In the genomic region with DNA sequence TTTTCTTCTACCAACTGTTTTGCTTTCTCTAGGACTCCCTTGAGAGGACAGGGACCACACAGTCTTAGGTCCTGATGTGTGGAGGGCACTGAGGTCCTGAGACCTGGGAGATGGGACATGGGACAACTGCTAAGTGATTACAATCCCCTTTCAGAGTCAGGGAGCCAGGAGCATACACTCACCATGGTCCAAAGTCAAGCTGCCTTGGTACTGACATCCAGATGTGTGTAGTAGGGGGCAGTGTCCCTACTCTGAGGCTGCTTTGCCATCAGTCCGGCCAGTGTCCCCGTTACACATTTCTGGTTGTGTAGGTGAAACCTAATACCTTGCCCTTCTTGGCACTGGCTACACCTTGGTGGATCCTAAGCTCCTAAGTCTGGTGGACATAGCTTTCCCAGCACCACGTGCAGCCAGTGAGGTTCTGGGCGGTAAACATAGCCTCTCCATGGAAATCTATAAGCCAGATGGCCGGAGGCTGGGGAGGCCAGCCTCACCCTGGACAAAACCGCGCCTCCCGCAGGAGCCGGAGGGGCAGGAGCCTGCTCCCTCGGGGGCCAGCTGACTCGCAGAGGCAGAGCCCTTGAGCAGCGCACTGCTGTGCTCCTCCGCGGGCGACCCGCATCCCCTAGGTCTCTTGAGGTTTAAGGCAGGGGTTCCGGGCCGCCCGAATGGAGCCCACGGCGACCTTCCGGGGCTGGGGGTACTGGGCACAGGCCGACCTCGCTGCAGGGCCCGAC, we compare ENCODE assay signal across 8 mouse cellular contexts. TPM values are rescaled to one million over a fixed set of nuclear protein-coding genes. Genes with fewer than 3 reads are reported as not detected.
DNase-seq lines count a peak whose midpoint lies in the region; ATAC-seq and TF ChIP-seq lines count a peak whose summit lies in the region.

No protein-coding gene starts in this region.

- H3K27me3 ChIP-seq in kidney, embryonic 15.5 days, result no peaks in the 10 kb centered on the region
- H3K27me3 ChIP-seq in heart, embryonic 11.5 days (ENCODE audit: control insufficient read depth, insufficient read depth, low read length), result no peaks in the 10 kb centered on the region
- no peaks in the 10 kb centered on the region for H3K27me3 ChIP-seq in limb, embryonic 11.5 days (ENCODE audit: control insufficient read depth, insufficient read depth, low read length)
- H3K27me3 ChIP-seq in midbrain, embryonic 15.5 days (replicated peaks), result no peaks in the 10 kb centered on the region

- peaks cover 28% of the 10 kb centered on the region for H3K4me1 ChIP-seq in kidney, embryonic 15.5 days
- H3K4me1 ChIP-seq in ES-E14 (ENCODE audit: control insufficient read depth in 2 of 2, insufficient read depth in 2 of 2, low read length in 2 of 2, poor library complexity in 1 of 2), result peaks cover 4 to 11% of the 10 kb centered on the region in 2 experiments; a peak in 3 of 4 replicates
- H3K4me1 ChIP-seq in cortical plate, adult 2 months (ENCODE audit: control insufficient read depth, insufficient read depth, low read length), result peaks cover 5% of the 10 kb centered on the region
- H3K4me1 ChIP-seq in heart, embryonic 11.5 days (ENCODE audit: control insufficient read depth, insufficient read depth, low read length), result peaks cover 7% of the 10 kb centered on the region
- H3K4me1 ChIP-seq in limb, embryonic 11.5 days (ENCODE audit: control insufficient read depth, insufficient read depth, low read length), result peaks cover 8% of the 10 kb centered on the region
- peaks cover 18% of the 10 kb centered on the region for H3K4me1 ChIP-seq in midbrain, embryonic 15.5 days

- H3K27ac ChIP-seq in kidney, embryonic 15.5 days, result peak overlapping the region; percentile 80
- no peak overlapping the region for H3K27ac ChIP-seq in ES-E14 (ENCODE audit: insufficient read depth, low read depth, low read length, poor library complexity, severe bottlenecking)
- H3K27ac ChIP-seq in cortical plate, adult 2 months (ENCODE audit: insufficient read depth, low read length), result peak overlapping the region; percentile 79
- H3K27ac ChIP-seq in heart, embryonic 11.5 days (ENCODE audit: low read depth, low read length), result peak overlapping the region; percentile 57
- peak overlapping the region; percentile 75 for H3K27ac ChIP-seq in limb, embryonic 11.5 days (replicated peaks; ENCODE audit: low read depth, low read length)
- peak overlapping the region; percentile 89 for H3K27ac ChIP-seq in midbrain, embryonic 15.5 days

- H3K9me3 ChIP-seq in kidney, embryonic 15.5 days (replicated peaks), result no peaks in the 10 kb centered on the region
- H3K9me3 ChIP-seq in ES-E14 (ENCODE audit: control insufficient read depth, insufficient read depth, low read depth, low read length), result no peaks in the 10 kb centered on the region
- H3K9me3 ChIP-seq in heart, embryonic 11.5 days (replicated peaks; ENCODE audit: control insufficient read depth, low read length), result no peaks in the 10 kb centered on the region
- no peaks in the 10 kb centered on the region for H3K9me3 ChIP-seq in limb, embryonic 11.5 days (ENCODE audit: control insufficient read depth, low read length)
- no peaks in the 10 kb centered on the region for H3K9me3 ChIP-seq in midbrain, embryonic 15.5 days

- peak overlapping the region; percentile 94 for H3K4me3 ChIP-seq in kidney, embryonic 15.5 days (replicated peaks)
- H3K4me3 ChIP-seq in ES-E14 (ENCODE audit: insufficient read depth in 1 of 2, low read depth in 1 of 2, low read length in 2 of 2, poor library complexity in 1 of 2, severe bottlenecking in 1 of 2), result peak overlapping the region; percentile 88 to 94
- peak overlapping the region; percentile 54 for H3K4me3 ChIP-seq in cortical plate, adult 2 months (ENCODE audit: insufficient read depth, low read length)
- H3K4me3 ChIP-seq in heart, embryonic 11.5 days (ENCODE audit: low read depth, low read length), result peak overlapping the region; percentile 65
- peak overlapping the region; percentile 98 for H3K4me3 ChIP-seq in limb, embryonic 11.5 days (ENCODE audit: low read depth, low read length)
- peak overlapping the region; percentile 86 for H3K4me3 ChIP-seq in midbrain, embryonic 15.5 days

- in situ Hi-C loops in ES-E14 (cut with MboI; ENCODE audit: low sequenced_read_pairs in 2 of 2, unreplicated experiment in 2 of 2), result no loop called here

- TF ChIP-seq POLR2A in cortical plate, adult 2 months (IDR thresholded peaks at IDR 0.05; ENCODE audit: extremely low read depth, insufficient read depth, low read length), result no peak

- H3K4me2 ChIP-seq in kidney, embryonic 15.5 days, result peak overlapping the region; percentile 87
- peak overlapping the region; percentile 74 for H3K4me2 ChIP-seq in heart, embryonic 11.5 days
- H3K4me2 ChIP-seq in limb, embryonic 11.5 days (ENCODE audit: low read depth, severe bottlenecking), result peak overlapping the region; percentile 84
- peak overlapping the region; percentile 70 for H3K4me2 ChIP-seq in midbrain, embryonic 15.5 days

- H3K9ac ChIP-seq in kidney, embryonic 15.5 days, result peak overlapping the region; percentile 96
- peak overlapping the region; percentile 88 for H3K9ac ChIP-seq in ES-E14 (ENCODE audit: insufficient read depth, low read depth, low read length, poor library complexity, severe bottlenecking)
- H3K9ac ChIP-seq in heart, embryonic 11.5 days (ENCODE audit: low read depth, low read length), result peak overlapping the region; percentile 81
- H3K9ac ChIP-seq in limb, embryonic 11.5 days (ENCODE audit: low read length), result peak overlapping the region; percentile 92
- H3K9ac ChIP-seq in midbrain, embryonic 15.5 days, result peak overlapping the region; percentile 98

- under 1% methylated on average over 25 of the region's 25 CpGs for WGBS in kidney, embryonic 15.5 days
- 1% methylated on average over 25 of the region's 25 CpGs for whole genome bisulfite sequencing in heart, embryonic 11.5 days (ENCODE audit: insufficient replicate concordance)
- under 1% methylated on average over 25 of the region's 25 CpGs for WGBS in limb, embryonic 11.5 days
- WGBS in midbrain, embryonic 15.5 days, result under 1% methylated on average over 25 of the region's 25 CpGs

- peak; percentile 45 for ATAC-seq in kidney, embryonic 15.5 days (replicated peaks; ENCODE audit: low FRiP score)
- no peak for ATAC-seq in heart, embryonic 11.5 days (replicated peaks; ENCODE audit: insufficient number of reproducible peaks, low FRiP score, low TSS enrichment)
- ATAC-seq in limb, embryonic 11.5 days (ENCODE audit: insufficient number of reproducible peaks, low FRiP score, low TSS enrichment, low read depth), result peak; percentile 29
- ATAC-seq in midbrain, embryonic 15.5 days (replicated peaks), result peak; percentile 25

- no peak for TF ChIP-seq CTCF in cortical plate, adult 2 months (IDR thresholded peaks at IDR 0.05; ENCODE audit: extremely low read depth, insufficient read depth, low read length)

- no peak for DNase-seq in kidney, adult 18-20 months
- no peak for DNase-seq in ES-E14 (ENCODE audit: low read depth, low spot score)
- DNase-seq in limb, embryonic 11.5 days (ENCODE audit: low spot score), result peak; percentile 57
- DNase-seq in right cerebral cortex, postnatal 10 days (ENCODE audit: low spot score in 2 of 2), result no peak

- peaks cover 34% of the 10 kb centered on the region for H3K36me3 ChIP-seq in kidney, embryonic 15.5 days
- peaks cover 9% of the 10 kb centered on the region; the same call in 1 of the 2 replicates for H3K36me3 ChIP-seq in ES-E14 (ENCODE audit: control insufficient read depth, insufficient read depth, low read length, poor library complexity, severe bottlenecking)
- peaks cover 7% of the 10 kb centered on the region for H3K36me3 ChIP-seq in heart, embryonic 11.5 days (ENCODE audit: control insufficient read depth, insufficient read depth, low read length)
- H3K36me3 ChIP-seq in limb, embryonic 11.5 days (ENCODE audit: control insufficient read depth, insufficient read depth, low read length), result peaks cover 2% of the 10 kb centered on the region; the same call in 1 of the 2 replicates
- H3K36me3 ChIP-seq in midbrain, embryonic 15.5 days (replicated peaks), result peaks cover 15% of the 10 kb centered on the region; the same call in 1 of the 2 replicates

TF ChIP-seq in ES-E14, 5 proteins besides CTCF, POLR2A, EP300 and RAD21:
- TF ChIP-seq ZC3H11A (IDR thresholded peaks at IDR 0.05; ENCODE audit: borderline replicate concordance, low read depth, low read length), result no peak

RNA-seq across cellular contexts. Expression of gene Cep131, which starts 0.6 kb away (rescaled TPM):
- 23.7 and 27.7 TPM in 2 replicates for polyA plus RNA-seq in kidney, embryonic 15.5 days (2015; fragmentation: Nextera tagmentation; extraction: Ambion mirVana)
- total RNA-seq in ES-E14 (2012; rRNA removed), result 24.0 and 43.4 TPM in 2 replicates
- polyA plus RNA-seq in cortical plate, adult 2 months (2012; rRNA removed), result 32.1 and 39.6 TPM in 2 replicates
- 15.1 and 16.0 TPM in 2 replicates for polyA plus RNA-seq in heart, embryonic 11.5 days (2014; fragmentation: Nextera tagmentation; extraction: Ambion mirVana)
- polyA plus RNA-seq in limb, embryonic 11.5 days (2014; fragmentation: Nextera tagmentation; extraction: Ambion mirVana), result 30.5 and 33.7 TPM in 2 replicates
- 35.0 and 35.6 TPM in 2 replicates for polyA plus RNA-seq in midbrain, embryonic 15.5 days (2015; fragmentation: Nextera tagmentation; extraction: Ambion mirVana)

RNA-seq across cellular contexts. Expression of gene Tepsin, which starts 12.5 kb away (rescaled TPM):
- polyA plus RNA-seq in kidney, embryonic 15.5 days (2015; fragmentation: Nextera tagmentation; extraction: Ambion mirVana), result 19.5 and 22.4 TPM in 2 replicates
- 26.5 and 37.1 TPM in 2 replicates for total RNA-seq in ES-E14 (2012; rRNA removed)
- polyA plus RNA-seq in cortical plate, adult 2 months (2012; rRNA removed), result 30.8 and 32.6 TPM in 2 replicates
- polyA plus RNA-seq in heart, embryonic 11.5 days (2014; fragmentation: Nextera tagmentation; extraction: Ambion mirVana), result 14.6 and 18.9 TPM in 2 replicates
- 16.9 and 18.6 TPM in 2 replicates for polyA plus RNA-seq in limb, embryonic 11.5 days (2014; fragmentation: Nextera tagmentation; extraction: Ambion mirVana)
- 23.6 and 24.2 TPM in 2 replicates for polyA plus RNA-seq in midbrain, embryonic 15.5 days (2015; fragmentation: Nextera tagmentation; extraction: Ambion mirVana)

RNA-seq across cellular contexts. Expression of gene Ndufaf8, which starts 12.7 kb away (rescaled TPM):
- 83.0 and 90.1 TPM in 2 replicates for polyA plus RNA-seq in kidney, embryonic 15.5 days (2015; fragmentation: Nextera tagmentation; extraction: Ambion mirVana)
- 48.8 and 49.3 TPM in 2 replicates for total RNA-seq in ES-E14 (2012; rRNA removed)
- polyA plus RNA-seq in cortical plate, adult 2 months (2012; rRNA removed), result 52.8 and 54.7 TPM in 2 replicates
- polyA plus RNA-seq in heart, embryonic 11.5 days (2014; fragmentation: Nextera tagmentation; extraction: Ambion mirVana), result 83.2 and 83.4 TPM in 2 replicates
- 71.3 and 71.4 TPM in 2 replicates for polyA plus RNA-seq in limb, embryonic 11.5 days (2014; fragmentation: Nextera tagmentation; extraction: Ambion mirVana)
- polyA plus RNA-seq in midbrain, embryonic 15.5 days (2015; fragmentation: Nextera tagmentation; extraction: Ambion mirVana), result 51.4 and 53.5 TPM in 2 replicates

RNA-seq across cellular contexts. Expression of gene Aatk, which starts 39.1 kb away (rescaled TPM):
- 2.4 and 3.2 TPM in 2 replicates for polyA plus RNA-seq in kidney, embryonic 15.5 days (2015; fragmentation: Nextera tagmentation; extraction: Ambion mirVana)
- total RNA-seq in ES-E14 (2012; rRNA removed), result 1.2 and 2.2 TPM in 2 replicates
- 208 and 235 TPM in 2 replicates for polyA plus RNA-seq in cortical plate, adult 2 months (2012; rRNA removed)
- polyA plus RNA-seq in heart, embryonic 11.5 days (2014; fragmentation: Nextera tagmentation; extraction: Ambion mirVana), result 0.24 and 0.35 TPM in 2 replicates
- polyA plus RNA-seq in limb, embryonic 11.5 days (2014; fragmentation: Nextera tagmentation; extraction: Ambion mirVana), result 1.5 and 1.8 TPM in 2 replicates
- 45.3 and 45.5 TPM in 2 replicates for polyA plus RNA-seq in midbrain, embryonic 15.5 days (2015; fragmentation: Nextera tagmentation; extraction: Ambion mirVana)
